Mouse (Mus musculus) cerebellum, adult 11 months (tissue): ENCODE data around the gene Sel1l.

Experiments
- DNase-seq: peaks from one replicate; pipeline ENCODE4 v3.0.0; 2022

Gene Sel1l

GRCm38 (mm10) chr12:91849045-91849467 lies at the start of gene Sel1l:
TSS of gene Sel1l (minus strand) at chr12:91849157.
- DNase-seq: peak; percentile 98

- no peak for DNase-seq
These were observed 43.9 kb upstream of the Sel1l start for GRCm38 (mm10) chr12:91892622-91893560.

GRCm38 (mm10) chr12:91880431-91880830 lies 31.5 kb upstream of the Sel1l start:
- DNase-seq: no peak

GRCm38 (mm10) chr12:91878912-91879250 lies 29.9 kb upstream of the Sel1l start:
- DNase-seq: no peak

GRCm38 (mm10) chr12:91878056-91878911 lies 29.3 kb upstream of the Sel1l start:
- no peak for DNase-seq

DNA sequence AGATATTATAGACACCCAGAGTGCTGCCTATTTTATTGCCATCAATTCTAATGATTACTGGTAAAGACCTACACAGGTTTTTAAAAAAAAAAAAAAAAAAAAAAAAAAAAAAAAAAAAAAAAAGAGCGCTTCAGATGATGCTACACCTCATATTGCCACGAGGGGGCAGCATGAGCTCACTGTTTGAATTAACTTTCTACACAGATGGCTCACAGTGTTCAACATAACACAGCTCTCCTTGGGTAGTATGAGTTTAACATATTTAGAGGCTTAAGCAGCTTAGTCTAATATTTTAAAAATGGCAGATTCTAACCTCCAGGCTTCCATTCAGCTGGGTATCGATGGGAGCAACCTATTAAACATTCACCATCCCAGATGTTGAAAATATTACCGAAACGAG lies 28.7 kb upstream of the Sel1l start:
- peak; percentile 17 for DNase-seq

GRCm38 (mm10) chr12:91870671-91871070 lies 21.7 kb upstream of the Sel1l start:
- DNase-seq: no peak

- no peak for DNase-seq
These were observed 20.4 kb upstream of the Sel1l start for GRCm38 (mm10) chr12:91869352-91869751.

DNA sequence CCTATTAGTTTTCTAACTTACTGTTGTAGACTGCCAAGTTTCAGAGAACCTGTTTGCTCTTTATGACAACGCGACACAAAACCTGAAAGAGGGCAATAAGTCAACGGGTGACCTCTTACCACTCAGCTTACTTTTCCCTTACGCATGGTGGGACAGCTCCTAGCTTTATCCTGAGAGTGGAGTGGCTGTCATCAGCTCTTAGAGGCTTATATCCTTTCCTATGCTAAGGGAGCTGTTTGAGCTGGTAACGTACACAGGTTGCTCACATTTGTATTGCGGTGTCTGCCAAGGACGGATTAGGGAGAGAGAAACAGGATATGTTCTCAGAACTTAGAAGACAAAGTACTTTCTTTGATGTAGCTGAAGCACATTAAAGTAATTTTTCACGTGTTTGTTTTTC lies 5.4 kb upstream of the Sel1l start:
- no peak for DNase-seq

- DNase-seq: no peak
These were observed 438 bp downstream of the Sel1l start for GRCm38 (mm10) chr12:91848394-91849044.

GRCm38 (mm10) chr12:91846038-91846437 lies 2.9 kb downstream of the Sel1l start:
- no peak for DNase-seq

DNA sequence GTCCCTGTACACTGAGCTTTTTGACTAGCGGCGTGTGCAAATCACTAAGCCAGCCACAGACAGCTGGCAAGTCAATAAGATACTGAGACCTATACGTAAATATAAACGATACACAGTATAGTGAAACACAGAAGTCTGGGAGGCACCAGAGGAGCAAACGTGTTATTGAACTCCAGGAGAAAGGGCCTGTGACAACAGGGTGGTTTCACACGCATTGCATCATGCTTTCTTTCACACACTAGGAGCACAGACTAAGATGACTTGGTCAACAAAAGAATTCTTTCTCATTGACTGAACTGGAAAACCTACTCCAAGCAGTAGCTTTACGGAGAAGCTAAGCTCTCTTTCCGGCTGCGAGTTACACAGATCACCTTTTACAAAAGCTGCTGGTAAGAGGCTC lies 3.6 kb downstream of the Sel1l start:
- DNase-seq: no peak

GRCm38 (mm10) chr12:91844542-91844941 lies 4.4 kb downstream of the Sel1l start:
- no peak for DNase-seq

- DNase-seq: no peak
These were observed 5.1 kb downstream of the Sel1l start for GRCm38 (mm10) chr12:91843888-91844287.

GRCm38 (mm10) chr12:91841714-91842113 lies 7.2 kb downstream of the Sel1l start:
- DNase-seq: no peak

GRCm38 (mm10) chr12:91838261-91838660 lies 10.7 kb downstream of the Sel1l start:
- DNase-seq: no peak

- no peak for DNase-seq
These were observed 11.4 kb downstream of the Sel1l start for GRCm38 (mm10) chr12:91837401-91838065.

DNA sequence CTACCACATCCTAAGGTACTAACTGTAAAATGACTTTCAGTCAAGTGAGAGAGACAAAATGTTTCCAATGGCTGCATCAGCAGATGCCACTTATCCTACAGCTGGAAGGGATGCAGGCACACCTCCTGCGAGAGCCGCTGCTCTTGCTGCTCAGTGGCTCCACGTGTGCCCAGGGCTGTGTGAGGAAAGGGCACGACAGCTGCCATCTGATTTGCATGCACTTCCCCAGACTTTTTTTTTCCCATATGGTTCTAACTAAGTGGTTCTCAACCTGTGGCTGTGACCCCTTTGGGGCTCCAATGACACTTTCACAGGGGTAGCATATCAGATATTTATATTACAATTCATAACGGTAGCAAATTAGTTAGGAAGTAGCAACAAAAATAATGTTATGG lies 15.0 kb downstream of the Sel1l start:
- DNase-seq: no peak

DNA sequence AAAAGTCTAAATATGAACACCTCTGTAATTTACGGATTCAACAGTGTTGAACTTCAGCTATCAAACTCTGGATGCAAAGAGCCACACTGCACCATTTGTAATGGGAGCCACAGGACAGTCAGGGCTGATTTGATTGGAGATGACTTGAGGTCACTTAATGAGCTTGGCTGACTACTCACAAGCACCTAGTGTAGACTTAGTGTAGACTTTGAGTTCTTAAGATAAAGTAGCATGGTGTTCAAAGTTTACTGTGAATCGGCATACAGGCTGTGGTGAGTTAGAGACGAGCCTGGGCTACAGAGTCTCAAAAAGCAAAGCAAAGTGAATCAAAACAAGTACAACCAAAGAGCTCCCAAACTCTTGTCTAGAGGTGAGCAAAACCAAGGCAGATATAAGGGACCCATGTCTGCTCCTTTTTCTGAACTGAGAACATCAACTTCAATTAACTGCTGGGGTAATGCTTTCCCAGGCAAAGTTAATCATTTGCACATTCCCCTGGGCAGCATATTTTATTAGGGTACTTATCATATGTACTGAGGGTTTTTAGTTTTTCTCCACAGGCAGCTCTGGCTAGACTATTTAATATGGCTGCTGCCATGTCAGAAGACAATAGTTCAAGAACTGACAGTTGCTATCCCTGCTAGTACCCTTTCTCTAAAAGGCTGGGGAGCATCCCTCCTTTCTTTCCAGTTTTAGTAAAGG lies 15.6 kb downstream of the Sel1l start:
- no peak for DNase-seq

- DNase-seq: no peak
These were observed 17.5 kb downstream of the Sel1l start for GRCm38 (mm10) chr12:91831410-91831809.

DNA sequence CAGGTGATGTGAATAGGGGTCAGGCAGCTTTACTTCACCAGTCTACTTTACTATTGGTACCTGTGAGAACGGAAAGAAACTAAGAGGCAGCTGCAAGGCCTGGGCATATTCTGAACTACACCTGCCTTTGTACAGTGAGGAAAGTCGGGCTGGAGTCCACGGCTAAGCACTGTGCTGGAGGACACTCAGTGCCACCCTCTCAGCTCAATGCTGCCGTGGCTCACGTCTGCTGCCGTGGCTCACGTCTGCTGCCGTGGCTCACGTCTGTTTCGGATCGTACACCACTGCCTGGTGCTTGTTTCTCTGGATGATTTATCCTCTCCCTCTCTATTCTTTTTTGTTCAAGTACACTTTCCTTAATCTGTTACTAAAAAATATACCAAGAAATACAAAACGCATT lies 28.5 kb downstream of the Sel1l start:
- DNase-seq: no peak

DNA sequence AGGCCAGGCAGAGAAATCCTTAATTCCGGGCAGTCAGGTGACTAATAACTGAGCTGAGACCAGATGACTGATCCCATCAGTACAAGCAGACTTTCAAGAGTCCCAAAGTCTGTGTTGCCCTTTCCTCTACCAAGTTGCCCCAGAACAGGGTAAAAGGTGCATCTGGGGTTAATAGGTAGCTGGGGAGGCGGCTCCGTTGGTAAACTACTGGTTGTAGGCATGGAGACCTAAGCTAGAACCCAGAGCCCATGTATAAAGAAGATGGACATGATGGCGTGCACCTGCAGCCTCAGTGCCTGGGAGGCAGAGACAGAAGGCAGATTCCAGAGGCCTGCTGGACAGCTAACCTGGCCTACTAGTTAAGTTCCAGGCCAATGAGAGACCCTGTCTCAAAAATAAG lies 30.2 kb downstream of the Sel1l start:
- no peak for DNase-seq
